Mouse (Mus musculus) megakaryocyte, embryonic 14.5 days (primary cell): ENCODE measurements around the gene Tenm4.

Experiments used
- FLI1 ChIP-seq: IDR thresholded peaks from 2 replicates; pipeline ENCODE4 v1.6.1; 2012; ENCODE audit warnings: low read length, inconsistent platforms, mixed read lengths
- GATA1 ChIP-seq: IDR thresholded peaks from 3 replicates; pipeline ENCODE4 v1.6.1; 2012; ENCODE audit warnings: mixed read lengths, low read length, inconsistent platforms, borderline replicate concordance

DNA sequence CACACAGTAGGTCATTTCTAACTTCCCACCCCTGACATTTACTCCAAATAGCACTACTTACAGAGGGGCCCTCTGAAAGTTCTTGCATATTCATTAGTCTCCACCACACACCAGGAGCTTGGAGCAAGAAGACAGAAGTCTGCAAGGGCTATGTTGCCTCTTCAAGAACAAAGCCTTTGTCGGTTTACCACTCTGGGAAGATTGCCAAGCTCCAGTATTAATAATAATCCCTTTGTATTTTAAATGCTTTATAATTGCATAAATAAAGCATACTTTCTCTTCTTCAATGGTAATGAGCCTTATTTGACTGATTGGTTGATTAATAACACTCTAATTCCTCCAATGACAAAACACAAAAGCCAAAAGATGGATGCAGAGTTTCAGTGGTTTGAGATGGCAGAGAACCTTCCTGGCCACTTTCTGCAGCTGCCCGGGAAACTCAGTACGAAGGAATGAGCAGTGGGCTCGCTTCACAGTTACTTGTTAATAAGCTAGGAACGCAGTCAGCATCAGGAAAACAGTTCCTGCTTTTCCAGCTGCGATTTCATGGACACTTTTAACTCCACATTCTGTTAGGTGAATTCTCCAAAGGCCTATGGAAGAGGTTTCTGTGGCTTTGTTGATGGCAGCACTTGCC lies 219.1 kb downstream of the Tenm4 start:
- TF ChIP-seq GATA1 (no peak), FLI1 (no peak)
